Mouse (Mus musculus): ENCODE measurements around the gene Mok. TPM values are rescaled to one million over a fixed set of nuclear protein-coding genes. Genes with fewer than 3 reads are reported as not detected.

Mok gene
- total RNA-seq (2023): not detected

DNA sequence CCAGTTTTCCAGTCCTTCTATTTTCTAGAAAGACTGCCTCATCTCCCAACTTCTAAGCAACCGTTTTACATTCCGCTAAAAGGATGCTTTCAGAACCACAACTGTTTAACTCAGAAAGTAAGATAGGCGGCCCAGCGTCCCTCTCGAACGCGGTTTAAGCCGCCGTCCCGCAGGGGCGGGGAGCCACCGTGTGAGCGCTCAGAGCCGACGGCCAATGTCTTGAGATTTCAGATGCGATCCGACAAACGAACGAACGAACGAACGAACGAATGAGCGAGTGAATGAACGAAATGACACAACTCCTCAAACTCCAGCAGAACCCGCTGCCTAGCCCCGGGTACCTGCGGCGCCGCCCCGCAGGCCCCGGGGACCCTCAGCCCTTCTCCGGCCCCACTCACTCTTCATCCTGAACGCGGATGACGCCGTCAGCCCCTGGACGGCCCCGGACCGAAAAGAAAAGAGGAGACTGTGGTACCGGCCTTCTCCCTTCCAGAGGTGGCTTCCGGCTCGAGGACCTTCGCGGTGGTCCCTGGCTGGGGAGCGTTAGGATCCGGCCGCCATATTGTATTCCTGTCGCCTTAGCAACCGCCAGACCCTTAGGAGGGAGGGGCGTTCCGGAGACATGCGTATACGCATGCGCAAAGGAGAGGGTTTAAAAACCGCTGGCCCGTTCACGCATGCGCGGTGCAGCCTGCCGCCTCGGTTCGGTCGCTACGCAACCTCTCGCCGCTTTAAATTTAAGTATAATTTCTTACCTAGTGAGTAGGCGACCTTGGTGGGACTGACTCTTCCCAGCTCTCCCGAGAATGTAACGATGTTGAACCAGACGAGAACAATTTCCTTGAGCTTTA, at the start of gene Mok:
Gene Mok, minus strand, starts transcription at position 592 of the 851 bp plus-strand sequence.

GRCm38 (mm10) chr12:110889036-110890020, 48.6 kb upstream of the Mok start, which contains the start of the genes Cinp and Tecpr2:
Cinp (minus strand) TSS chr12:110889145.
Tecpr2 (plus strand) TSS chr12:110889264.

DNA sequence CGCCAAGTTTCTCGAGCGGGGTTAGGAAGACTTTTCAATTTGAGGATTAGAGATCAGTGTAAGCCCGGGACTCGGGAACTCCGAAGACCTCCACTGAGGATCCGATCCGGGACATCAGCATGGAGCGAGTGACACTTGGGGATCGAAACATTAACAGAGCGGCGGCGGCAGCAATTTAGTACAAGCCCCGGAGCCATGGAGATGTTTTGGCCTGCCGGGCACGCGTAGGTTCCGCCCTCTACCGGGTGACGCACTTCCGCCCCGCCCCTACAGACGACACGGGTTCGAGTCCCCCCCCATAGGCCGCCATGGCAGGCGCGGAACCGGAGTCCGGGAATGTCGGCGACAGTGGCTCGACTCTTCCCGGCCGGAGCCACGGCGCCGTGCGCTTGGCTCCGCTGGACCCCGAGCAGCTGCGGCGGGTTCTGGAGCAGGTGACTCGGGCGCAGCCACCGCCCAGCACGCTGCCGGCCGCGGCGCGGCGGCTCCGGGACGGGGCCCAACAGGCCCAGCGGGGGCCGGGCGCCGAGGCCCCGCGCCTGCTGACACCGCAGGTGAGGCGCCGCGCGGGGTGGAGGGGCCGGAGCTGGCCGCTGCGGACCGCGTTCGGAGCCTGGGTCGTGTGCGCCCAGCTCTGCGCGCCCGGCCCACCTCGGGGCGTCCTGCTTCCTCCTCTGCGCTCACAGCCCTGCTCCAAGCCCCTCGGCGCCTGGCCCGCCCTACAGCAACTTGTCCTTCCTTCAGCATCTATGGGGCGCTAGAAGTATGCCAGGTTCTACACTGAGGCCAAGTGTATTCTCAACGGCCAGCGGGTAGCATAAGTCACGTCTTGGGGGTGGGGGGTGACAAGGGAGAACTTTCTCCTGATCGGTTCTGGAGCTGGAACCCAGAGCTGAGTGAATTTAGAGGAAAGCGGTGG, 9.5 kb upstream of the Mok start, which contains the start of gene Zfp839:
Gene Zfp839, plus strand, starts transcription at position 244 of the 919 bp plus-strand sequence.

Other genes with a start within 250 kb of the Mok start
- gene Dync1h1, start 239.5 kb downstream of the Mok start, total RNA-seq (2023): 168 TPM
- not detected for gene 1700001K19Rik, start 158.3 kb downstream of the Mok start, total RNA-seq (2023)
- 431 TPM for gene Hsp90aa1, start 138.2 kb downstream of the Mok start, total RNA-seq (2023)
- gene Wdr20, start 103.0 kb downstream of the Mok start, total RNA-seq (2023): 78.1 TPM
- gene Zfp839, start 9.3 kb upstream of the Mok start, total RNA-seq (2023): 2.8 TPM
- 29.8 TPM for gene Cinp, start 48.2 kb upstream of the Mok start, total RNA-seq (2023)
- 7.3 TPM for gene Tecpr2, start 48.3 kb upstream of the Mok start, total RNA-seq (2023)
- 7.0 TPM for gene Ankrd9, start 138.1 kb upstream of the Mok start, total RNA-seq (2023)
- 51.1 TPM for gene Rcor1, start 198.4 kb upstream of the Mok start, total RNA-seq (2023)

All from CD4-positive naive resting alpha-beta T cell, adult 57 days (primary cell).